Mouse (Mus musculus): ENCODE results near the gene Zfp605. TPM values are rescaled to one million over a fixed set of nuclear protein-coding genes. Genes with fewer than 3 reads are reported as not detected.

The Zfp605 gene
- polyA plus RNA-seq, 1 experiment = 0.74 TPM

DNA sequence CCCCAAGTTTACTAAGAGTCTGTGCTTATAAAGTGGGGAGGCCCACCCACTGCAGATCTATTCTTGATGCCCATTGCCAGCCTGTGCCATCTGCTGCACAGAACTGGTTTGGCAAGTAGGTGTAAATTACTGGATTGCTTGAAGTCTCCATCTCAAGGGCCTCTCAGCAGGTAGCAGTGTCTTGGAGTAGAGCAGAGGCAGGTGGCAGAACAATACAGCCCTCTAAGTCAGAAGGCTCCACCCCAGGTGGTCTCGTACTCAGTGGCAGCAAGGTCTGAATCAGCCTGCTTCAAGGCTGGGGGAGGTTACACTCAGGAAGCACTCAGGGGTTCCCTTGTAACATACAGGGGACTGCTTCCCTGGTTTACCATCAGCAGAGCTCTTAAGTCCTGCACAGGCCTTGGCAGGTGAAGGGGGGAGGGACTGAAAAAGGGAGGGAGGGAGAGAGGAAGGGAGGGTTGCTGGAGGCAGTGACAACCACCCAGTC is 10.9 kb upstream of the Zfp605 start:
- no peaks in the 10 kb centered on the region for H3K27me3 ChIP-seq (replicated peaks; ENCODE audit: control insufficient read depth, insufficient read depth, low read length)
- H3K4me3 ChIP-seq (ENCODE audit: insufficient read depth, low read depth, low read length) = no peak overlapping the region
- H3K36me3 ChIP-seq (ENCODE audit: control insufficient read depth, insufficient read depth, low read length) = no peaks in the 10 kb centered on the region
- peaks cover 5% of the 10 kb centered on the region; the same call in 1 of the 2 replicates for H3K4me1 ChIP-seq (ENCODE audit: control insufficient read depth, insufficient read depth, low read length)
- DNase-seq = no peak
- no peak overlapping the region for H3K27ac ChIP-seq (ENCODE audit: insufficient read depth, low read depth, low read length)
- no peak for TF ChIP-seq POLR2A (IDR thresholded peaks at IDR 0.05; ENCODE audit: low read depth, low read length)
- TF ChIP-seq CTCF (conservative IDR thresholded peaks at IDR 0.05; ENCODE audit: insufficient read depth, insufficient read length, low read depth, low read length) = no peak
- WGBS = 63% methylated on average over 1 of the region's 1 CpGs

DNA sequence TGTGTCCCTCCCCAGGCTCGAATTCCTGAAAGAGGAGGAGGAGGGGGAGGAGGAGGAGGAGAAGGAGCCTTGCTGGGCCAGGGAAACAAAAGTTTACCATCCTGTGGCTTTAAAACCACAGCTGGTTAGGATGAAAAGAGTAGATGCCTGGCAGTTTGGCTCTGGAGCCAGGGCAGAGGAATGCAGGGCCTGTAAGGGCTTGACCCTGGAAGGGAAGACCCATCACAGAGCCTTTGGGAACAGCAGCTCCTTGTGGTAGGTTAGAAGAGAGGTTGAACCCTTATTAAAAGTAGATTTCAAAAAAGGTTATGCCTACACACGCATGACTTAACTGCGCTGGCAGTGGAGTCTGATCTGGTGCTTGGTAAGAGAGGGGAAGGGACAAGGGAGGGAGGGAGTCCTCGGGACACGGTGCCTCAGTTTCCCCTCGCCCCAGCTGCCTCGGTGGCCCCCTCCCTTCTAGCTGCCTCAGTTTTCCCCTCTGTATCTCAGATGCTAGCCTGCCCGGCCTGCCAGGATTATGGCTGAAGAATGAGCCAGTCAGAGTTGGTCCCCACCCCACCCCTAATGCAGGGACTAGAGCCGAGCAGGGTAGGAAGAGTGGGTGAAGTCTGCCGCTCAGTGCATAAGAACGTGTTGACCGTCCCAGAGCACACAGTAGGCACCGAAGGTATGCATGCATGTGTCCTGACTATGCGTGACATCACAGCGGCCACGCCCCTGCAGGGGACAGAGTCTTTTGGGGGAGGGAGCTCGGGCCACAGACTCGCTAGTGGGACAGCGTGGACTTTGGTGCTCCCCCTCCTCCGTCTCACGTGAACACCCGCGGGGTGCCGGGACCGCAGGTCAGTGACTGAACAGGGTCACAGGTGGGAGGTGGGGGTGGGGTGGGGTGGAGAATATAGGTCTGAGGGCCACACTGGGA is 10.0 kb upstream of the Zfp605 start, which contains the start of gene Plcxd1:
Gene Plcxd1 (plus strand): TSS at position 314 of the 925 bp plus-strand sequence.
- no peak within 1 kb of the TSS for H3K27ac ChIP-seq (ENCODE audit: insufficient read depth, low read depth, low read length)
- WGBS = 13% methylated on average over 25 of the region's 25 CpGs
- H3K36me3 ChIP-seq (ENCODE audit: control insufficient read depth, insufficient read depth, low read length) = no peaks in the 10 kb centered on the region; the same call in 1 of the 2 replicates
- H3K4me3 ChIP-seq (ENCODE audit: insufficient read depth, low read depth, low read length) = peak within 1 kb of the TSS; percentile 47; the same call in 1 of the 2 replicates
- peaks cover 5% of the 10 kb centered on the region; the same call in 1 of the 2 replicates for H3K4me1 ChIP-seq (ENCODE audit: control insufficient read depth, insufficient read depth, low read length)
- TF ChIP-seq POLR2A (IDR thresholded peaks at IDR 0.05; ENCODE audit: low read depth, low read length) = no peak
- TF ChIP-seq CTCF (conservative IDR thresholded peaks at IDR 0.05; ENCODE audit: insufficient read depth, insufficient read length, low read depth, low read length) = no peak
- DNase-seq = peak; percentile 67
- H3K27me3 ChIP-seq (replicated peaks; ENCODE audit: control insufficient read depth, insufficient read depth, low read length) = no peaks in the 10 kb centered on the region

DNA sequence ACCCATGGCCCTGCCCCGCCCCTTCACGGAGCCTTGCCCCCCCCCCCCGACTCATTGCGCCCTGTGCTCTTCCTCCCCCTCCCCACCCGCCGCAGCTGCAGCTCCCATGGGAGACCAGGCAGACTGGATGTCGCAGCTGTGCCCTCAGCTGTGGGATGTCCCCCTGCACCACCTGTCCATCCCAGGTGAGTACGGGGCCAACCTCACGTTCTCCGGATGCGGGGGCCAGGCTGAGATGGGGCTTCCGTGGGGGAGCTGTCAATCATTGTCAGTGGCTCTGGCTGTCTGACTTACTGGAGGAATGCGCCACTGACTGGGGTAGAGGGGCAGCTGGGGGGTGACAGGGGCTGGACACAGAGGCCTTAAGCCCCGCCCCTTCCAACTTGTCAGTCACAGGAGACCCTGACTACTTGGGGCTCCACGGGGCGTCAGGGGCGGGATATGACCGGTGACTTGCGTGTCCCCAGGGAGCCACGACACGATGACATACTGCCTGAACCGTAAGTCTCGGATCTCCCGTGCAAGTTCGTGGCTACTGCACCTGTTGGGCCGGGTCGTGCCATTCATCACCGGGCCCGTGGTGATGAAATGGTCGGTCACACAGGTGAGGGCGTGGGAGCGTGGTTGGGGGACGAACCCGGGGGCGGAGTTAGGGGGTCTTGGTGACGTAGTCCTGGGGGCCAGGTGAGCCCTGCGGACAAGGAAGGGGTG is 8.8 kb upstream of the Zfp605 start:
- WGBS = 1% methylated on average over 36 of the region's 37 CpGs
- TF ChIP-seq POLR2A (IDR thresholded peaks at IDR 0.05; ENCODE audit: low read depth, low read length) (no peak), CTCF (conservative IDR thresholded peaks at IDR 0.05; ENCODE audit: insufficient read depth, insufficient read length, low read depth, low read length) (no peak)
- no peak for DNase-seq

DNA sequence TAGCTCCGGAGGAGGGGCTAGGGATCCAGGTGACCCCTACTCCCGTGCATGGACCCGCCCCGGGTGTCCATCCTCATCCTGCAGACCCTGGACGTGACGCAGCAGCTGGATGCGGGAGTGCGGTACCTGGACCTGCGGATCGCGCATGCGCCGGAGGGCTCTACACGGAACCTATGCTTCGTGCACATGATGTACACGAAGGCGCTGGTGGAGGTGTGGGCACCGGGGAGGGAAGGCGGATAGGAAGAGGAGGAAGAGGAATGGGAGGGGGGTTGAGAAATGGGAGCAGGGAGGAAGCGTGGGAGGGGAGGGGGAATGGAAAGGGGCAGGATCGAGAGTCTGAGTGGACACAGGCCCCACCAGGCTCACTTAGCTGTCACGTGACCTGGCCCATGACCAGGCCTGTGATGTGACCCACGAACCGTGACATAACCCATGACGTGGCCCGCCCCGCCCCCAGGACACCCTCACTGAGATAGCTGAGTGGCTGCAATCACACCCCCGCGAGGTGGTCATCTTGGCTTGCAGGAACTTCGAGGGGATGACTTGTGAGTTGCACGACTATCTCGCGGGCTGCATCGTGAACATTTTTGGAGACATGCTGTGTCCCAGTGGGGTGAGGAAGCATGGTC is 8.1 kb upstream of the Zfp605 start:
- peak; percentile 68 for DNase-seq
- H3K27me3 ChIP-seq (replicated peaks; ENCODE audit: control insufficient read depth, insufficient read depth, low read length) = no peaks in the 10 kb centered on the region

More for the DNA sequence above, 8.8 kb upstream of the Zfp605 start:
- Histone ChIP-seq H3K36me3 (ENCODE audit: control insufficient read depth, insufficient read depth, low read length) (no peaks in the 10 kb centered on the region; the same call in 1 of the 2 replicates), H3K4me3 (ENCODE audit: insufficient read depth, low read depth, low read length) (peak overlapping the region; percentile 47), H3K27me3 (replicated peaks; ENCODE audit: control insufficient read depth, insufficient read depth, low read length) (no peaks in the 10 kb centered on the region), H3K4me1 (ENCODE audit: control insufficient read depth, insufficient read depth, low read length) (peaks cover 5% of the 10 kb centered on the region; the same call in 1 of the 2 replicates), H3K27ac (ENCODE audit: insufficient read depth, low read depth, low read length) (no peak overlapping the region)

DNA sequence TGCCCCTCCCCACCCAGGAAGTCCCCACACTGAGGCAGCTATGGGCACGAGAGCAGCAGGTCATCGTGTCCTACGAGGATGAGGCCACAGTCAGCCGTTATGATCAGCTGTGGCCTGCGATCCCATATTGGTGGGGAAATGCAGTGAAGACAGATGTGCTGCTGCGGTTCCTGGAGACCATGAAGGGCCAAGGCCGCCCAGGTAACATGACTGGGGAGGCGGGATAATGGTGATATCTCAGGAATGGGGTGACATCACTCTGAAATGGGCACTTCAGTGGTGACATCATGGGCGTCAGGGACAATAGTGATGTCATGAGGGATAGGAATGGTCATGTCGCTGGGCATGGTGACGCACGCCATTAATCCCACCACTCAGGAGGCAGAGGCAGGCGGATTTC is 7.5 kb upstream of the Zfp605 start:
- 89% methylated on average over 13 of the region's 13 CpGs for WGBS
- TF ChIP-seq CTCF (conservative IDR thresholded peaks at IDR 0.05; ENCODE audit: insufficient read depth, insufficient read length, low read depth, low read length) = no peak
- TF ChIP-seq POLR2A (IDR thresholded peaks at IDR 0.05; ENCODE audit: low read depth, low read length) = no peak

More for the DNA sequence above, 8.1 kb upstream of the Zfp605 start:
- Histone ChIP-seq H3K4me3 (ENCODE audit: insufficient read depth, low read depth, low read length) (peak overlapping the region; percentile 47), H3K4me1 (ENCODE audit: control insufficient read depth, insufficient read depth, low read length) (peaks cover 5% of the 10 kb centered on the region; the same call in 1 of the 2 replicates), H3K36me3 (ENCODE audit: control insufficient read depth, insufficient read depth, low read length) (no peaks in the 10 kb centered on the region; the same call in 1 of the 2 replicates), H3K27ac (ENCODE audit: insufficient read depth, low read depth, low read length) (no peak overlapping the region)
- TF ChIP-seq POLR2A (IDR thresholded peaks at IDR 0.05; ENCODE audit: low read depth, low read length) (no peak), CTCF (conservative IDR thresholded peaks at IDR 0.05; ENCODE audit: insufficient read depth, insufficient read length, low read depth, low read length) (no peak)
- WGBS = 15% methylated on average over 34 of the region's 34 CpGs

DNA sequence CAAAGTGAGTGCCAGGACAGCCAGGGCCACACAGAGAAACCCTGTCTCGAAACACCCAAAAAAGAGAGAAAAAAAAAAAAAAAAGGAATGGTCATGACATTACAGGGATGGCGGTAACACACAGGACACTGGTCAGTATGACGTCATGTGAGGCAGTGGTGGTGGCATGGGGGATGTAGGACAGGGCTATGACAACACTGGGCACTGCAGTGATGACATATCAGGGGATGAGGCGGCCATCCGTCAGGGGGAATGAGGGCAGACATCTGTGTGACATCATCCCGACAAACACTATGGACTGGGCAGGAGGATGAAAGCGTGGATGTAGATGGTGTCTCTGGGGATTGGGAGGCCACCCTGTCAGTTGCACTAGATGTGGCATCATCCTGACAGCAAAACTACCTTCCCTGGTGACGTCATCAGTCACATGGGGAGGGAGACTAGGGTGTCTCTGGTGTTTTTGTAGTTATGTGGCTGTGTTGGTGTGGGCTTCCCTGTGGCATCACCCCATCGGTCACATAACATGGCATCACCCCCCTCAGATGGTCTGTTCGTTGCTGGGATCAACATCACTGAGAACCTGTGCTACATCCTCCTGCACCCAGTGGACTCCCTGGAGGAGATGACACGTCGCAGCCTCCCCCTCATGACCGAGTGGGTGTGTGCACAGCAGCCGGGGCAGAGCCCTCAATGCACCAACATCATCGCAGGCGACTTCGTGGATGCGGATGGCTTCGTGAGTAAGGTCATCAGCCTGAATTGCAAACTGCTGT is 6.9 kb upstream of the Zfp605 start:
- peaks cover 5% of the 10 kb centered on the region; the same call in 1 of the 2 replicates for H3K4me1 ChIP-seq (ENCODE audit: control insufficient read depth, insufficient read depth, low read length)
- H3K27ac ChIP-seq (ENCODE audit: insufficient read depth, low read depth, low read length) = no peak overlapping the region
- no peaks in the 10 kb centered on the region for H3K27me3 ChIP-seq (replicated peaks; ENCODE audit: control insufficient read depth, insufficient read depth, low read length)
- 92% methylated on average over 19 of the region's 19 CpGs for WGBS
- H3K4me3 ChIP-seq (ENCODE audit: insufficient read depth, low read depth, low read length) = no peak overlapping the region
- no peak for DNase-seq
- no peaks in the 10 kb centered on the region; the same call in 1 of the 2 replicates for H3K36me3 ChIP-seq (ENCODE audit: control insufficient read depth, insufficient read depth, low read length)
- TF ChIP-seq POLR2A (IDR thresholded peaks at IDR 0.05; ENCODE audit: low read depth, low read length) (no peak), CTCF (conservative IDR thresholded peaks at IDR 0.05; ENCODE audit: insufficient read depth, insufficient read length, low read depth, low read length) (no peak)

More for the DNA sequence above, 7.5 kb upstream of the Zfp605 start:
- Histone ChIP-seq H3K4me3 (ENCODE audit: insufficient read depth, low read depth, low read length) (no peak overlapping the region), H3K27ac (ENCODE audit: insufficient read depth, low read depth, low read length) (no peak overlapping the region), H3K4me1 (ENCODE audit: control insufficient read depth, insufficient read depth, low read length) (peaks cover 5% of the 10 kb centered on the region; the same call in 1 of the 2 replicates), H3K36me3 (ENCODE audit: control insufficient read depth, insufficient read depth, low read length) (no peaks in the 10 kb centered on the region; the same call in 1 of the 2 replicates), H3K27me3 (replicated peaks; ENCODE audit: control insufficient read depth, insufficient read depth, low read length) (no peaks in the 10 kb centered on the region)
- no peak for DNase-seq

Measured in kidney, adult 2 months (tissue).